Mouse (Mus musculus) large intestine, adult 2 months (tissue): ENCODE measurements at regions not wholly inside any gene's neighbourhood (a gene's known extent, or its start where the extent isn't known, plus 50 kb on each side); places are given as distances from the start of the nearest gene placed in this dataset.

ENCODE experiments used
- DNase-seq: peaks from one replicate; pipeline ENCODE4 v3.0.0-alpha.2; 2012; ENCODE audit warnings: low read depth, low spot score
- WGBS: fragments of 180-500 bp; shearing (Covaris S2); methylation state at CpG from one replicate; pipeline ENCODE4 v1.1.7; 2018; 5-methylcytosine and 5-hydroxymethylcytosine counted together

GRCm38 (mm10) chr12:110332616-110333154 is 53.8 kb downstream of the Dio3 start:
- no peak for DNase-seq
- 83% methylated on average over 12 of the region's 12 CpGs for WGBS

DNA sequence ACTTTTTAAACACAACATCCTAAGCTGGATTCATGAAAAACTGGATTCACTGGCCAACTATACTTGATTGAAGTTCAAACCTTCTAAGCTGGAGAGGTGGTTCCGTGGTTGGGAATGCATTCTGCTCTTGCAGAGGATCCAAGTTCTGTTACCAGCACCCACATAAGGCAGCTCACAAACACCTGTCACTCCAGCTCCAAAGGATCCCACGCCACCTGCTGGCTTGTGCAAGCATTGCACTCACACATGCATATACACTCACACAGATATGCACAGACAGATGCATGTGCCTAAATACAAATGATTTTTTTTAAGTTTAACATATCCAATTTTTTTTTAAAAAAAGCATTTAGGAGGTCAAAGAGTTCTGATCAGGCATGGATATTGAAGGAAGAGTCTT is 55.7 kb downstream of the Dio3 start:
- 77% methylated on average over 2 of the region's 2 CpGs for WGBS
- no peak for DNase-seq

DNA sequence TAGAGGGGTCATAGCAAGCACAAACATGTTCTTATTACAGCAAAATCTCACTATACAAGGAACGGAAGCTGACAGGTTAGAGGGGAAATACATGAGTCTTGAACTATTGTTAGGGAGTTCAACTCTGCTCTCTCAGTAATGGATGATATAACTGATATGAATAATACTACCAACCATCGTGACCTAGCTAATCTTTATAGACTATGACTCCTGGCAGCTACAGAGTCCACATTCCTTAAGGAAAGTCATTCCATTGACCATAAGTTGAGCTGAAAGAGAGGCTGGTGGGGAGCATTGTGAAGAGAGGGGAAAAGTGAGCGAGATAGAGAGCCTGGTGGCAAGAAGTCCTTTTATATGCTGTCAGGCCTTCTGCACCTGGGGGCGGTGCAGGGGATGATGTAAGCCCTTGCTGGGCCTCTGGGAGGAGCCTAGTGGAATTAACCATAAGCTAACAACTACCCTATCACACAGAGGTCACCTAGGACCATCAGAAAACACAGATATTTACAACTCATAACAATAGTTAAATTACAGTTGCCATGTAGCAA is 65.5 kb downstream of the Dio3 start:
- no peak for DNase-seq
- WGBS, result 48% methylated on average over 4 of the region's 4 CpGs

DNA sequence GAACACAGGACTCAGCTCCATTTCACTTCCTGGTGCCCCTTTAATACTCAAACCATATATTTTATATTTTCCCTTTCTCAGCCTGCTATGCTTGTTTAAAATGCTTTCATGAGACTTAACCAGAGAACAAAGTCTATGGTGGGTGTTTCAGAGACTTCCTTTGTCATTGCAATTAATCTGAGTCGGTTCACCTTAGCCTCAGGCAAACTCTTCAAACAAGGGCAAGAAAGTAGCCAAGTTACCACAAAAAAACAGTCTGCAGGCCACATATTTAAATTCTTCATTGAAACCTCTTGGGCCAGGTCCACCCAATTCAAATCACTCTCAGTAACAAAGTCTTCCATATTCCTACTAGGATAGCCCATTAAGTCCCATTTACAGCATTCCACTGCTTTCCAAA is 70.8 kb downstream of the Dio3 start:
- 78% methylated on average over 1 of the region's 1 CpGs for WGBS
- DNase-seq, result no peak

DNA sequence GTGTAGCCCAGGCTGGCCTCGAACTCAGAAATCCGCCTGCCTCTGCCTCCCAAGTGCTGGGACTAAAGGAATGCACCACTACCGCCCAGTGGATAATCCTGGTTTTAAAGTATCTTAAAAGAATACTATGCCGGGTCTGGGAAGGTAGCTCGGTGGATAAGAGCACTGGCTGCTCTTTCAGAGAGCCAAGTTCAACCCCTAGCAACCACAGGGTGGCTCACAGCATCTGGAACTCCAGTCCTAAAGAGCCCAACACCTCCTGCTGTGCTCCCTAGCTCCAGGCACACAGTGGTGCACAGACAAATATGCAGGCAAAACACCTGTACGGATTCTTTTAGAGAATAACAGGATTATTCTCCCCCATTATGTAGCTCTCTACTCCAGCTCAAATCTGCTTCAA is 77.0 kb downstream of the Dio3 start:
- 70% methylated on average over 6 of the region's 6 CpGs for WGBS
- no peak for DNase-seq

- whole genome bisulfite sequencing, result 94% methylated on average over 6 of the region's 6 CpGs
- DNase-seq, result no peak
These were observed 79.8 kb upstream of the Ppp2r5c start for GRCm38 (mm10) chr12:110367102-110367501.

DNA sequence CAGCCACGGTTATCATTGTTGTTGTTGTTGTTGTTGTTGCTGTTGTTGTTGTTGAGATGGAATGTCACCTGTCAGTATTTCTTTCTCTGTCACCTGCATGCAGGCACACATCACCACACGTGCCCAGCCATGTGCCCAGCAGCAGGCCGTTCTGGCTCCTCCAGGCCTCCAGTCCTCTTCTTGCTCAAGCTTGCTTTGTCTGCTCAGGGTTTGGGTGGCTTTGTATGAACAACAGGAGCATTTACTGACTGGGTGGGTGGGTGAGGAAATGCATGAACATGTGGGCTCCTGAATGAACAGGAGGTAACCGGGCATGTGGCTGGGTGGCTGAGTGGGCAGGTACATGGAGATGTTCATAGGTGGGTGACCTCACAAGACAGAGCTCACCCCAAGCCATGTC is 79.1 kb upstream of the Ppp2r5c start:
- 85% methylated on average over 4 of the region's 4 CpGs for WGBS
- DNase-seq, result no peak

DNA sequence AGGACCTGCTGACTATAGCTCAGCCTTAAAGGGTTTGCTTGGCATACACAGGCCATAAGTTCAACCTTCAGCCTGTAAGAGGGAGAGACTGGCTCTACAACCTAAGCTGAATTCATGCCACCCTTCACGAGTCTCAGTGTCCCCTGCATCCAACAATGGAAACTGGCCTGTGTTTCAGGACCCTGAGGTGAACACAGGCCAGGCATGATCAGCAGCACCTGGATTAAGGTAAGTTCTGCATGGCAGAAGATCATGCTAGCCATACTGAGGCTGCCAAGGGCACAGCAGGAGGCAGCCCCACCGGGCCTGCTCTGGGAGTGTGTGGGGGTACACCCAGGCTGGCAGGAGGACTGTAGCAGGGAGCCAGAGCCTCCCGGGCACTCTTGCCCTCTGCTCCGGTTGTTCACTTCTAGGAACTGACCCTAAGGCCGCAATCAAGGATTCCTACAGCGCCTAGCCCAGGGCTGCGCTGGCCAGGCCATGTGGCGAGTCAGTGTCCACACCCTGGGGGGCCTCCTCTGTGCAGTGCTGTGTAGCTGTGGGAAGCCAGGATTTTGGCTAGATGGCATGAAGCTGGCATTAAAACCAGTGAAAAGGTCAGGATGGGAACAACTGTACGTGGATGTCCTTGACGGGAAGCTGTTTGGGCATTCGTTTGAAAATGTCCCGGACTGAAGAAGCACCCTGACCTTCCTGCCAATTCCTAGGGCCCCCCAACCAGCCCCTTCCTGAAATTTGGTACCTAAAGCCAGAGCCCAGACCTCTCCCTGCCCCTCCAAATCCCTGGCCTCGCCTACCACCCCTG is 74.8 kb upstream of the Ppp2r5c start:
- no peak for DNase-seq
- WGBS, result 86% methylated on average over 13 of the region's 13 CpGs

DNA sequence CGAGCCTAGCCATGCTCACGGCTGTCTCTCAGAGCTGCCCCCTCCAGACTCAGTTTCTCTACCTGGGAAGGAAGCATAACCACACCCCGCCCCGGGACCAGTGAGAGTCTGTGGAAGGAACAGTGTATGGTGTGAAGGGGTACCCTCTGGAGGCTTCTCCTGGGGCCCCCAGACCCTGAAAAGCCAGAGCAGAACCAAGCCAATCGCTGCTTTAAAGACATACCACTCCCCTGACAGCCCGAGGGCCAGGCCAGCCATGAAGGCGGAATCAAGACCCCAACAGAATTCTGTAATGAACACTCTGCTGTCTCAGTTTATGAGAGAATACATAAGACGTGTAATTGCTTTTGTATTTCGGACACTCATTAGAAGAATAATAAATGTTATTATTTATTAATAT is 73.9 kb upstream of the Ppp2r5c start:
- no peak for DNase-seq
- 70% methylated on average over 9 of the region's 9 CpGs for WGBS

DNA sequence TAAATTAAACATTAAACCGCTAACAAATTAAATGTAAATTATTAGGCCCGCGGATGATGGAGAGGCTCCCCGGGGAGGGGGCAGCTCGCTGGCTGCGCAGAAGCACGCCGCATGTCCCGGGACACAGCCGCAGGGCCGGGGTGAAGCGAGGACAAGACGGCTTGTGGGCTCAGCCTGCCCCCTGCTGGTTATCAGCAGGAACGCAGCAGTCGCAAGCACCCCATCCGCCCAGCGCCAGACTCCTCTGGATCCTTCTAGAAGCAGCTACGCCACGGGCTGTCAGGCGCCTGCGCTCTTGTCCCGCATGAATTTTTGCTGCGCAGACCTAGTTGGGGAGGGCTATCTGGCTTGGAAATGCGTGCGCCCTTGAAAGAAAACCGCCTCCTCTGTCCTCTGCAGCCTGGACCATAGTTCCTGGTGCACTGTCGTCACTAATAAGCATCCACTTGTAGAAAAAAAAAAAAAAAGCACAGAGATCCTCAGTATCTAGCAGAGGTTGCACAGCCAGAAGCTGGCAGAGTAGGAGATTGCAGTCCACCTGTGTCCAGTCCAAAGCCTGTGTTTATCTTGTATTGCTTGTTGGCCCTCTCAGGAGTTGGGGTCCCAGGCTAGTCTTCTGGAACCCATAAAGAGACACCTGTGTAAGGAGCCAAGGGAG is 73.4 kb upstream of the Ppp2r5c start:
- DNase-seq, result peak; percentile 38
- 3% methylated on average over 27 of the region's 27 CpGs for WGBS

DNA sequence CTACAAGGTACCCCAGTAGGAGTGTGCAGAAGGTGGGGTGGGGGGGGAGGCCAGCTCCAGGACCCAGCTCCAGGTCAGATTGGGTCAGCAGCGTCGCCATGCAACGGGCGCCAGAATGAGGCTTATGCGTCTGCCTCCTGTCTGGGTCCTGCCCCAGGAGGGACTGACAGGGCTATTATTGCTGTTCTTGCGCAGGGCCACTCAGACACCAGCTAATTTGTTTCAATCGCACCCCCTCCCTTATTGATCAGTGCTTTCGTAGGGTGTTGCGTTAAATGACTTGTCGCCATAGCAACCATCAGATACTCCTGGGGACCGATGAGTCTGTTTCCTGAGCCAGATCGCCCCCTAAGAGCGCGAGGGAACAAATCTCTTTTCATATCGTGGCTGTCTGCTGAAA is 71.8 kb upstream of the Ppp2r5c start:
- DNase-seq, result no peak

DNA sequence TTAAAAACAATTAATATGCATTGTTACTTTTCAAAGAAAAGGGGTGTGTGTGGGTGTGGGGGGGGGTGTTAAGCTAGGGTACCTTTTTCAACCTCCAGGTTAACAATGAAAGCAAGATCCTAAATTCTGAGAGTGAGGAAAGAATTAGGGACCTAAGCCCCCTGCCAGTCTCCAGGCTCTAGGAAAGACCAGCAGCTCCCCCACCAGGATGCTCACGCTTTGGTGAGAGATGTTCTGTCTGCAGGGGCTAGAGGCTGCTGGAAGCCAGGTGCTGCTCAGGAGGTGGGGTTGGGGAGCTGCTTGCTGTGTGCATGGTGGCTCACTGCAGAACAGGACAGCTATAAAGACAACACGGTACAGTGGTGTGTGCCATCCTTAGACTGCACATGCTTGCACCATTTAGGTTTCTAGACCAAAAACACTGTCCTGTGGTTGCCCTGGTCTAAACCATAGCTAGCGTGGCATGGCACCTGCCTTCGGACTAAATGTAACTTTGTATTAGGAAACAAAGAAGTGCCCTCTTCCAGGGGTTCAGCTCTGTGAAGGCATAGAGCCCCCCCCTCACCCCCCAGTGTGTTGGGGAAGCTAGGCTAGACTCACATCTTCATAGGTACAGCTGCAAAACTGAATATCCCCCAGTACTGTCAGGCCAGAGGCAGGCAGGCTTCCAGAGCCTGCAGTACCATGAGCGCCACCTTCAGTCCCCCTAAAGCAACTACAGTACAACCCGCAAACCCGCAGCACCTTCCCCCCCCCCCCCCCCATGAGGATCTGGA is 70.7 kb upstream of the Ppp2r5c start:
- DNase-seq, result no peak
- 31% methylated on average over 7 of the region's 7 CpGs for WGBS

More for the DNA sequence above, 71.8 kb upstream of the Ppp2r5c start:
- 13% methylated on average over 15 of the region's 15 CpGs for WGBS

GRCm38 (mm10) chr12:110376838-110377150 is 70.1 kb upstream of the Ppp2r5c start:
- WGBS, result 60% methylated on average over 4 of the region's 4 CpGs
- DNase-seq, result no peak

- no peak for DNase-seq
- WGBS, result 56% methylated on average over 6 of the region's 6 CpGs
These were observed 69.6 kb upstream of the Ppp2r5c start for GRCm38 (mm10) chr12:110377306-110377705.

GRCm38 (mm10) chr12:110377734-110378133 is 69.2 kb upstream of the Ppp2r5c start:
- WGBS, result 50% methylated on average over 10 of the region's 10 CpGs
- no peak for DNase-seq

GRCm38 (mm10) chr12:110378302-110378701 is 68.6 kb upstream of the Ppp2r5c start:
- no peak for DNase-seq
- 77% methylated on average over 5 of the region's 5 CpGs for WGBS

- 69% methylated on average over 12 of the region's 12 CpGs for WGBS
These were observed 67.2 kb upstream of the Ppp2r5c start for GRCm38 (mm10) chr12:110379721-110380120.

DNA sequence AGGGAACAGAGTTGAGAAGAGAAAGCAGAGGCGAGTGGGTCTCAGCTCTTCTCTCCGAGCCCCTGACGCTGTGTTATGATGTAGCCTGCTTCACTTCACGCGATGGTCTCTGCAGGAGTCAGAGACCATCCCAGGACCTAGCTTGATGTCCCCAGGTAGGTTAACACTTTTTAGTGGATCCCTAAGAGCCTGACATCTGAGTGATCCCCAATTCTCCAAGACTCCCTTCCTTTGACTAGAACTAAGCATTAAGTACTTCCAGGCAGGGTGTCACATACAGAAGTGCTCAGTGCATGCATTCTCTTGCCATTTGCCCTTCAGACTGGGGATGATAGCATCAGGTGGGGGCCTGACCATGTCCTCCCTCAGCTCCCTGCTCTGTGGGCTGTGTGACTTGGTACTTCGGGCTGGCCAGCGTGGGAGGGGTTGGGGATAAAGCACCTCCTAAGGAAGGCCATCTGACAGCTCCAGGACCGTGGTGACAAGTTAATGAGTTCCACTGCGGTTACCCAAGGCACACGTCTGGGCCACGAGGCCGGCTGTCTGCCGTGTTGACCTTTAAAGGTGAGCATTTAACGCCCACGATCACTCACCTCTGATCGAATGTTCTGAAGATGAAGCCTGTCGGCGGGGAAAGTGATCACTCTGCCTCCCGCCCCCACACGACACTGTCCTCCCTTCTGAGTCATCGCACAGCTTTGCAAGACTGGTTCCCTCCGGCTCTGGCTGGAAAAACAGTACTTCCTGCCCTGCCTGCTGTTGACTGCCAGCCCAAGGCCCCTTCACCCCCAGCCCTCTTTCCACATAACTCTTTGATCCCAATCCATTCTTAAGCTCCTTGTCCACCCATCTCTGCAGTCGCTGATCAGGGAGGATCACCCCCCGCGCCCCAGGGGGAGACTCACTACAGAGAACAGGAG is 65.8 kb upstream of the Ppp2r5c start:
- no peak for DNase-seq
- WGBS, result 39% methylated on average over 25 of the region's 25 CpGs

More at GRCm38 (mm10) chr12:110379721-110380120, 67.2 kb upstream of the Ppp2r5c start:
- no peak for DNase-seq

DNA sequence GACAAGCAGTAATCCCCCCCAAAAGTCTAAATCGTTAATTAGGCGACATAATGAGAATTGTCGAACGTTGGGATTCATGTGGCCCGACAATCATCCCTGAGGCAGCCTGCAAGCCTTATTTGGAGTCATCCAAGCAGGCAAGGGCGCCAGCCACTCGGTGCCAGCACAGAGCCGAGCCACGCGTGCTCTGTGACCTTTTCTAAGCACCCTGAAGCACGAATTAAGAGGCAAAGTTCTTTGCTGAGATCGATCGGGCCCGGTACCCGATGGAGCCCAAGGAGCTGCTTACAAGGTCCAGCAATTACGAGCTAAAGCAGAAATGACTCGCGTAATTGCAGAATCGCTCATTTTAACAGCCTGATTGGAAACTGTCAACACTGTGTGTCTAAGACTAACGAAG is 61.9 kb upstream of the Ppp2r5c start:
- DNase-seq, result no peak
- WGBS, result 83% methylated on average over 20 of the region's 20 CpGs
